Comparison of ENCODE assay signal across 8 mouse cellular contexts in the genomic region with DNA sequence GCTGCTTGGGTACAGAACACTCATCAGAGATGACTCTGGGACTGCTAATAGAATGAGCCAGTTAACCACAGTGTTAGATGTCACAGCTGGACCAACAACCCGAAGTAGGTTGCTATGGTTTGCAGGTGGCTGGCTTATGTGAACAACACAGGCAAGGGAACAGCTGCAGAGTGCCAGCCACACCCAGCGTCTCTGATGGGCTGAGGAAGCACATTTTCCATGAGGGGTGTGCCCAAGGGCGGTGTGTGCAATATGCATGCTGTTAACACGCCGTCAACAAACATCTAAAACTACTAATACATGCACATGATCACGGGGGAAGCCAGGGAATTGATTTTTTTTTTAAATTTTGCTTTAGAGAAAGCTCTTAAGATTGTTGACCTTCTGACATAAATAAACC.
DNase-seq lines count a peak whose midpoint lies in the region; ATAC-seq and TF ChIP-seq lines count a peak whose summit lies in the region.

No protein-coding gene starts in this region.

- no peak overlapping the region for H3ac ChIP-seq in C2C12 (ENCODE audit: control insufficient read depth, insufficient read length, low read depth)

- whole genome bisulfite sequencing in liver, embryonic 11.5 days = 64% methylated on average over 6 of the region's 6 CpGs
- WGBS in hindbrain, embryonic 13.5 days = 78% methylated on average over 6 of the region's 6 CpGs
- WGBS in forebrain, embryonic 16.5 days = 62% methylated on average over 6 of the region's 6 CpGs

- no peak for TF ChIP-seq CTCF in C2C12 (IDR thresholded peaks at IDR 0.05; ENCODE audit: control insufficient read depth, insufficient read depth, insufficient read length)

- no peak overlapping the region for H3K9ac ChIP-seq in liver, embryonic 11.5 days (ENCODE audit: low read depth, low read length)
- H3K9ac ChIP-seq in hindbrain, embryonic 13.5 days = no peak overlapping the region
- no peak overlapping the region for H3K9ac ChIP-seq in forebrain, embryonic 16.5 days (replicated peaks; ENCODE audit: low read depth, low read length)

- H3K4me1 ChIP-seq in liver, embryonic 11.5 days (replicated peaks; ENCODE audit: control insufficient read depth, insufficient read depth, low read length) = peaks cover 18% of the 10 kb centered on the region
- H3K4me1 ChIP-seq in hindbrain, embryonic 13.5 days (replicated peaks) = peaks cover 18% of the 10 kb centered on the region
- peaks cover 12% of the 10 kb centered on the region for H3K4me1 ChIP-seq in forebrain, embryonic 16.5 days (replicated peaks; ENCODE audit: control insufficient read depth, insufficient read depth, low read length)

- H3K9me3 ChIP-seq in liver, embryonic 11.5 days (ENCODE audit: control insufficient read depth, low read length) = no peaks in the 10 kb centered on the region
- no peaks in the 10 kb centered on the region for H3K9me3 ChIP-seq in hindbrain, embryonic 13.5 days
- H3K9me3 ChIP-seq in forebrain, embryonic 16.5 days (ENCODE audit: control insufficient read depth, low read length) = no peaks in the 10 kb centered on the region

- no peak overlapping the region for H3K27ac ChIP-seq in liver, embryonic 11.5 days (ENCODE audit: low read depth, low read length)
- no peak overlapping the region for H3K27ac ChIP-seq in hindbrain, embryonic 13.5 days
- H3K27ac ChIP-seq in forebrain, embryonic 16.5 days (ENCODE audit: low read length) = no peak overlapping the region

- peaks cover 2% of the 10 kb centered on the region for H3K79me3 ChIP-seq in C2C12 (ENCODE audit: low read depth)

- no peaks in the 10 kb centered on the region for H3K36me3 ChIP-seq in C2C12 (ENCODE audit: control insufficient read depth, insufficient read depth)
- H3K36me3 ChIP-seq in liver, embryonic 11.5 days (ENCODE audit: control insufficient read depth, insufficient read depth, low read length) = no peaks in the 10 kb centered on the region
- peaks cover 2% of the 10 kb centered on the region; the same call in 1 of the 2 replicates for H3K36me3 ChIP-seq in hindbrain, embryonic 13.5 days
- H3K36me3 ChIP-seq in forebrain, embryonic 16.5 days (ENCODE audit: control insufficient read depth, insufficient read depth) = no peaks in the 10 kb centered on the region

- no peak overlapping the region for H3K4me2 ChIP-seq in liver, embryonic 11.5 days
- H3K4me2 ChIP-seq in hindbrain, embryonic 13.5 days = no peak overlapping the region
- no peak overlapping the region for H3K4me2 ChIP-seq in forebrain, embryonic 16.5 days (ENCODE audit: low read length)

- no peaks in the 10 kb centered on the region for H3K27me3 ChIP-seq in C2C12 (ENCODE audit: control insufficient read depth, insufficient read depth, insufficient read length)
- no peaks in the 10 kb centered on the region for H3K27me3 ChIP-seq in liver, embryonic 11.5 days (replicated peaks; ENCODE audit: control insufficient read depth, insufficient read depth, low read length)
- no peaks in the 10 kb centered on the region for H3K27me3 ChIP-seq in hindbrain, embryonic 13.5 days
- no peaks in the 10 kb centered on the region for H3K27me3 ChIP-seq in forebrain, embryonic 16.5 days (replicated peaks; ENCODE audit: control insufficient read depth, insufficient read depth, low read length)

- peak; percentile 66 for ATAC-seq in liver, embryonic 11.5 days (replicated peaks; ENCODE audit: low FRiP score)
- no peak for ATAC-seq in frontal cortex, adult (ENCODE audit: low TSS enrichment)
- ATAC-seq in hindbrain, embryonic 13.5 days (ENCODE audit: low FRiP score) = no peak
- ATAC-seq in forebrain, embryonic 16.5 days = no peak

- no peak overlapping the region for H3K4me3 ChIP-seq in C2C12 (ENCODE audit: insufficient read depth, poor library complexity, severe bottlenecking)
- no peak overlapping the region for H3K4me3 ChIP-seq in liver, embryonic 11.5 days (ENCODE audit: low read depth, low read length)
- no peak overlapping the region for H3K4me3 ChIP-seq in hindbrain, embryonic 13.5 days
- no peak overlapping the region for H3K4me3 ChIP-seq in forebrain, embryonic 16.5 days (replicated peaks; ENCODE audit: low read length)

- H3K79me2 ChIP-seq in C2C12 (ENCODE audit: control insufficient read depth, insufficient read depth) = no peaks in the 10 kb centered on the region

- peak; percentile 79 for DNase-seq in Muller cell, postnatal 12 days (ENCODE audit: inconsistent ontology term)
- DNase-seq in liver, embryonic 11.5 days (ENCODE audit: low spot score) = peak; percentile 36
- peak; percentile 46 for DNase-seq in retina, postnatal 1 day
- DNase-seq in adrenal gland, postnatal 36 days = no peak

TF ChIP-seq in C2C12, 6 proteins besides CTCF, POLR2A, EP300 and RAD21:
- TF ChIP-seq MYOG (IDR thresholded peaks at IDR 0.05; ENCODE audit: control insufficient read depth, extremely low read depth, insufficient read length) (no peak), FOSL1 (IDR thresholded peaks at IDR 0.05; ENCODE audit: insufficient read depth, low read length, poor library complexity, severe bottlenecking) (no peak), MYOD1 (IDR thresholded peaks at IDR 0.05; ENCODE audit: control insufficient read depth, insufficient read length, low read depth) (peak; percentile 99), CEBPB (IDR thresholded peaks at IDR 0.05; ENCODE audit: low read depth) (no peak), MAX (IDR thresholded peaks at IDR 0.05) (peak; percentile 36), USF1 (IDR thresholded peaks at IDR 0.05; ENCODE audit: low read depth) (no peak)

Comparison
In these comparisons a context has a peak if more than half of its experiments do, and no peak if none do; other contexts are left out.
1. DNase-seq: peak in Muller cell, postnatal 12 days (single experiment), liver, embryonic 11.5 days (single experiment) and retina, postnatal 1 day (single experiment); none in adrenal gland, postnatal 36 days (0 of 2).